Comparison of ENCODE assay signal across 8 mouse cellular contexts in genomic region chr8:46551615-46552440, GRCm38 (mm10). TPM values are rescaled to one million over a fixed set of nuclear protein-coding genes. Genes with fewer than 3 reads are reported as not detected.
DNase-seq lines count a peak whose midpoint lies in the region; ATAC-seq lines count a peak whose summit lies in the region.

Gene Cenpu (plus strand): TSS chr8:46552028.

- under 1% methylated on average over 47 of the region's 50 CpGs for WGBS in hindbrain, embryonic 16.5 days
- WGBS in macrophage (ENCODE audit: missing documents), result under 1% methylated on average over 50 of the region's 50 CpGs

- H3K4me2 ChIP-seq in hindbrain, embryonic 16.5 days (ENCODE audit: low read length), result peak within 1 kb of the TSS; percentile 69

- no peaks in the 10 kb centered on the region for H3K27me3 ChIP-seq in hindbrain, embryonic 16.5 days (replicated peaks; ENCODE audit: control insufficient read depth, insufficient read depth, low read length)

- H3K4me1 ChIP-seq in hindbrain, embryonic 16.5 days (ENCODE audit: control insufficient read depth, insufficient read depth, low read depth, low read length), result peaks cover 9% of the 10 kb centered on the region

- H3K36me3 ChIP-seq in hindbrain, embryonic 16.5 days (ENCODE audit: control insufficient read depth, insufficient read depth, low read length), result no peaks in the 10 kb centered on the region
- peaks cover 6% of the 10 kb centered on the region; the same call in 1 of the 2 replicates for H3K36me3 ChIP-seq in macrophage (ENCODE audit: inconsistent target)

- H3K4me3 ChIP-seq in hindbrain, embryonic 16.5 days (ENCODE audit: low read length), result peak within 1 kb of the TSS; percentile 71
- peak within 1 kb of the TSS; percentile 85 for H3K4me3 ChIP-seq in macrophage (ENCODE audit: inconsistent target)

- peak; percentile 99 for ATAC-seq in hindbrain, embryonic 16.5 days

- no peaks in the 10 kb centered on the region for H3K9me3 ChIP-seq in hindbrain, embryonic 16.5 days (ENCODE audit: control insufficient read depth, low read length)

- H3K27ac ChIP-seq in hindbrain, embryonic 16.5 days (ENCODE audit: low read depth, low read length), result peak within 1 kb of the TSS; percentile 79
- H3K27ac ChIP-seq in macrophage, result peak within 1 kb of the TSS; percentile 81

- DNase-seq in WW6 (ENCODE audit: low read depth, low spot score), result peak; percentile 99
- DNase-seq in cerebellum, postnatal 4 days (ENCODE audit: low spot score in 2 of 2), result peak; percentile 96 to 99
- DNase-seq in gastrocnemius, adult 18-20 months (ENCODE audit: low spot score), result peak; percentile 100
- peak; percentile 100 for DNase-seq in left cerebral cortex, adult 18-20 months (ENCODE audit: low spot score in 2 of 2)
- peak; percentile 100 for DNase-seq in right cerebral cortex, adult 18-20 months
- peak; percentile 97 for DNase-seq in urinary bladder, postnatal 10 days (ENCODE audit: low spot score)

- peak within 1 kb of the TSS; percentile 63 for H3K9ac ChIP-seq in hindbrain, embryonic 16.5 days (ENCODE audit: low read depth, low read length)

- peaks cover 24% of the 10 kb centered on the region for H3K79me2 ChIP-seq in macrophage (ENCODE audit: inconsistent target)

RNA-seq across cellular contexts. Expression of gene Cenpu, which starts in this region (rescaled TPM):
- total RNA-seq in gastrocnemius, adult 18-20 months (2021), result not detected
- 7.4 TPM in 2 replicates for polyA plus RNA-seq in hindbrain, embryonic 16.5 days (2015; fragmentation: Nextera tagmentation; extraction: Ambion mirVana)
- total RNA-seq in left cerebral cortex, adult 18-20 months (2021), result 1 to 10 TPM; 2.6 TPM
- total RNA-seq in macrophage (2018; cell fraction: chromatin; rRNA removed), result 10 to 100 TPM in 21 of 26 experiments, 1 to 10 TPM in 5; 2.1 to 59.2 (median 31.3) TPM
- total RNA-seq in macrophage (2018; cell fraction: cytosol; rRNA removed), result 1 to 10 TPM; 3.5 to 7.6 (median 6.0) TPM
- total RNA-seq in macrophage (2018; cell fraction: nucleus; rRNA removed), result 10 to 100 TPM in 15 of 26 experiments, 1 to 10 TPM in 11; 4.0 to 35.7 (median 10.8) TPM
- polyA plus RNA-seq in macrophage (2018), result 5.9 to 18.6 TPM (median 9.6 TPM) in 3 replicates

Comparison
In these comparisons a context has a peak if more than half of its experiments do, and no peak if none do; other contexts are left out.
1. Peak in every context shown above with its lines: DNase-seq, ATAC-seq, H3K4me3 ChIP-seq and H3K27ac ChIP-seq.
2. Peak in DNase-seq in gastrocnemius, adult 18-20 months; RNA of the gene not detected or under 1 TPM.